Mouse (Mus musculus): ENCODE measurements at regions not wholly inside any gene's neighbourhood (a gene's known extent, or its start where the extent isn't known, plus 50 kb on each side); places are given as distances from the start of the nearest gene placed in this dataset.

DNA sequence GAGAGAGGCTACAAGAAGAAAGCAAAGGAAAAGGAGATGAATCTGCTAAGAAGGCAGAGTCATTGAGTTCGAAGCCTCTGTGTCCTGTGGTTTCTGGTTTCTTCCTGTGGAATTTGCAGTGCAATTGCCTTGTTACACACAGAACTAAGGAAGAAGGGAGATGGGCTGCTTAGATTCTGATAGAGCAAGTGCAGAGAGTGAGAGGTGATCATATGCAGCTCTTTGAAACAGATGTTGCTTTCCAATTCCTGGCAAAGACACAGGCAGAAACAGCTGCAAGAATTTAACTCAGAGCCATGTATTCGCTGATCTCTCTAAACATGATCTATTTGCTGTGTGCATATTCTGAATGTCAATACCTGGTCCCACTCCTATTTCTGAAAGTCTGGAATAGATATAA, 903.6 kb downstream of the Trim52 start:
- DNase-seq (ENCODE audit: low spot score) (peak; percentile 9), ATAC-seq (no peak)
- no peaks in the 10 kb centered on the region for H3K27me3 ChIP-seq (ENCODE audit: insufficient read depth, low read length)
- no peak overlapping the region for H3K4me3 ChIP-seq (ENCODE audit: low read length)
- 63% methylated on average over 2 of the region's 2 CpGs for WGBS
- H3K4me2 ChIP-seq (ENCODE audit: low read depth, low read length), result no peak overlapping the region
- no peaks in the 10 kb centered on the region for H3K4me1 ChIP-seq (ENCODE audit: insufficient read depth, low read length)
- no peaks in the 10 kb centered on the region for H3K9me3 ChIP-seq (ENCODE audit: low read length)
- TF ChIP-seq CTCF (IDR thresholded peaks at IDR 0.05; ENCODE audit: low read depth), result no peak
- no peak overlapping the region for H3K27ac ChIP-seq
- no peaks in the 10 kb centered on the region for H3K36me3 ChIP-seq (ENCODE audit: insufficient read depth, low read length)
- no peak overlapping the region for H3K9ac ChIP-seq (replicated peaks; ENCODE audit: low read length)

DNA sequence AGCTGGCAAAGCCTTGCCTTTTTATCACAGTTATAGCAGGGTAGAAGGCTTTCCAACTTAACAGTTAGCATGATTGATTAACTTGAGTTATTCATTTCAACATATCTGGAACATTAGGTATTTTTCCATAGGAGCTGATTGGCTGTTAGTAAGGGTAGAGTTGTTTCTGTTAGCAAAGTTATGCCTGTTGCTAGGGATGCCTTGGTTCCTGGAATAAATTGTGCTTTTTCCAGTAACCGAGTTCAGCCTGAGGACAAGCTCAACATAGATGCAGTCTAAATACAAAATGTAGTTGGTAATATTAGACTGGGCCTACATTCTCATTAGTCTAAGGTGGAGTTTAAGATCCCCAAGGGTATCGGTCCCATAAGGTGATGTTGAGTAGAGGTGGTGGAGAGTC, 927.8 kb downstream of the Trim52 start:
- Histone ChIP-seq H3K27ac (no peak overlapping the region), H3K4me1 (ENCODE audit: insufficient read depth, low read length) (no peaks in the 10 kb centered on the region), H3K4me2 (ENCODE audit: low read depth, low read length) (no peak overlapping the region), H3K9ac (replicated peaks; ENCODE audit: low read length) (no peak overlapping the region), H3K27me3 (ENCODE audit: insufficient read depth, low read length) (no peaks in the 10 kb centered on the region), H3K4me3 (ENCODE audit: low read length) (no peak overlapping the region), H3K36me3 (ENCODE audit: insufficient read depth, low read length) (no peaks in the 10 kb centered on the region), H3K9me3 (ENCODE audit: low read length) (no peaks in the 10 kb centered on the region)
- ATAC-seq (no peak), DNase-seq (ENCODE audit: low spot score) (no peak)
- no peak for TF ChIP-seq CTCF (IDR thresholded peaks at IDR 0.05; ENCODE audit: low read depth)
- WGBS, result 86% methylated on average over 2 of the region's 2 CpGs

DNA sequence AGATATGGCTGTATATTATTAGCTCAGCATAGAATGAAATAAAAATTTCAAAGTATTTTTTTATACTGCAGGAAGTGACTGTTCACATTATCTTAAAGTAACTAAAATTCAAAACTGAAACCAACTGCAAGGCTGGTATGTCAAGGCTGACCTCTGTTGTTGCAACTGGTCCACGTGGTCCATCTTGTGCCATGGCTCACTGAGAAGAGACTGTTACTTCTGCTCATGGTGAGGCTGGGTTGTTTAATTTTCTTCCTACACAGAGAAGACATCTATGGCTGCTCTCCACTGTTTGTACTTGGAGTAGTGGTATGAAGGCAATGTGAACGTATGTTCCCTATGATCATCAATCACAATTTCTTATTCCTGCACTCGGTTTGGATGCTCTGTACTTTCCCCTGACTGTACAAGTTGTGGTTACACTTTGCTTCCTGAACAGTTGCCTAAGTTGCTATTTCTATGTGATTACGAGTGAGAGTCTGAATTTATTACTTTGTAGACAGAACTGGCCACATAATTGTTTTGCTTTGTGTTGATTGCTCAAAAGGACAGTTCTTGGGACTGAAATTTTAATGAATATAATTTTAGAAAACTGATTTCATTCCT, 946.1 kb downstream of the Trim52 start:
- Histone ChIP-seq H3K9me3 (ENCODE audit: low read length) (no peaks in the 10 kb centered on the region), H3K4me2 (ENCODE audit: low read depth, low read length) (no peak overlapping the region), H3K27me3 (ENCODE audit: insufficient read depth, low read length) (no peaks in the 10 kb centered on the region), H3K4me1 (ENCODE audit: insufficient read depth, low read length) (no peaks in the 10 kb centered on the region), H3K9ac (replicated peaks; ENCODE audit: low read length) (no peak overlapping the region), H3K27ac (no peak overlapping the region), H3K36me3 (ENCODE audit: insufficient read depth, low read length) (no peaks in the 10 kb centered on the region), H3K4me3 (ENCODE audit: low read length) (no peak overlapping the region)
- ATAC-seq, result no peak
- DNase-seq (ENCODE audit: low spot score), result no peak
- TF ChIP-seq CTCF (IDR thresholded peaks at IDR 0.05; ENCODE audit: low read depth), result no peak
- WGBS, result 84% methylated on average over 4 of the region's 4 CpGs

DNA sequence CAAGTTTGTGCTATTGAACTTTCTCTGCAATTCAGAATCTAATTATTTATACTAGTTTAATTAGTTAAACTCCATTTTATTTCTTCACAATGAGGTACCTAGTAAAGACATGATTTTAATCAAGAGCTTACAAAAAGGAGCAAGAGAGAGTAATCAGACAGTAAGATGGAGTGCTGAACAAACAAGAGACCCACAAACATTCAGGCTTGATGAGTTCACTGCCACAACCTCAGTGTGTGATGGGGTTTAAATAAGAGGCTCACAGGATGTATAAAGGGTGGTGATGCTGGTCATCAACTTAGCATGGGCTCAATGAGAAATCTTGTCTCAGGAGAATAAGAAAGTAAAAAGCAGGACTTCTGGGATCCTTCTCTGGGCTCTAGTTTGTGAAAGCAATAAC, 962.6 kb downstream of the Trim52 start:
- no peak overlapping the region for H3K27ac ChIP-seq
- H3K4me2 ChIP-seq (ENCODE audit: low read depth, low read length), result no peak overlapping the region
- no peak overlapping the region for H3K9ac ChIP-seq (replicated peaks; ENCODE audit: low read length)
- no peaks in the 10 kb centered on the region for H3K4me1 ChIP-seq (ENCODE audit: insufficient read depth, low read length)
- no peak for TF ChIP-seq CTCF (IDR thresholded peaks at IDR 0.05; ENCODE audit: low read depth)
- DNase-seq (ENCODE audit: low spot score) (no peak), ATAC-seq (no peak)
- no peak overlapping the region for H3K4me3 ChIP-seq (ENCODE audit: low read length)
- H3K27me3 ChIP-seq (ENCODE audit: insufficient read depth, low read length), result no peaks in the 10 kb centered on the region
- H3K9me3 ChIP-seq (ENCODE audit: low read length), result no peaks in the 10 kb centered on the region
- no peaks in the 10 kb centered on the region for H3K36me3 ChIP-seq (ENCODE audit: insufficient read depth, low read length)

DNA sequence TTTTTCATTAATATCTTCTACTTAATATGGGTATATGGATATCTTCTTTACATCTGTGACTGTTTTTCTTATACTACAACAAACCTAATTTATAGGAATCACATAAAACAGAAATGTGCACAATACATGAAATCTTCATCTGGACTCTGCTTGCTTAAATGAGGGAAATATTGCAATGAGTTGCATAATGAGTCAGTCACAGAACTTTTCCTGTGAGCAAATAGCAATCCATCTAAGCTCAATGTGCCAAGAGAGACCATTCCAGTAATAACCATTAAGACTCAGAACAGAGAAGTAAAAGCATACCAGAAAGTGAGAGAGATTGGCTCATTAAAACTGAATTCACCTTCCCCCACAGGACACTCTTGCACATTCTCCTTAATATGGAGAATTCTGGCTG, 974.4 kb downstream of the Trim52 start:
- no peak for ATAC-seq

More for the DNA sequence above, 974.4 kb downstream of the Trim52 start:
- TF ChIP-seq CTCF (IDR thresholded peaks at IDR 0.05; ENCODE audit: low read depth), result no peak
- no peak overlapping the region for H3K4me2 ChIP-seq (ENCODE audit: low read depth, low read length)
- H3K4me1 ChIP-seq (ENCODE audit: insufficient read depth, low read length), result no peaks in the 10 kb centered on the region
- no peak overlapping the region for H3K4me3 ChIP-seq (ENCODE audit: low read length)
- H3K27me3 ChIP-seq (ENCODE audit: insufficient read depth, low read length), result no peaks in the 10 kb centered on the region
- no peak overlapping the region for H3K27ac ChIP-seq
- no peaks in the 10 kb centered on the region for H3K36me3 ChIP-seq (ENCODE audit: insufficient read depth, low read length)
- H3K9ac ChIP-seq (replicated peaks; ENCODE audit: low read length), result no peak overlapping the region
- DNase-seq (ENCODE audit: low spot score), result peak; percentile 3
- H3K9me3 ChIP-seq (ENCODE audit: low read length), result no peaks in the 10 kb centered on the region
